Mouse (Mus musculus) embryo, embryonic 10 days (tissue): ENCODE data around the gene Gm4216.
"Not testable (repeated sequence)": the region's sequence is repeated elsewhere in the genome, so short reads cannot be mapped to it uniquely, and the experiment has no call there.

ENCODE experiments used
- DNase-seq: peaks from one replicate; pipeline ENCODE4 v3.0.0-alpha.2; 2015; ENCODE audit warnings: low spot score

Gene Gm4216

DNA sequence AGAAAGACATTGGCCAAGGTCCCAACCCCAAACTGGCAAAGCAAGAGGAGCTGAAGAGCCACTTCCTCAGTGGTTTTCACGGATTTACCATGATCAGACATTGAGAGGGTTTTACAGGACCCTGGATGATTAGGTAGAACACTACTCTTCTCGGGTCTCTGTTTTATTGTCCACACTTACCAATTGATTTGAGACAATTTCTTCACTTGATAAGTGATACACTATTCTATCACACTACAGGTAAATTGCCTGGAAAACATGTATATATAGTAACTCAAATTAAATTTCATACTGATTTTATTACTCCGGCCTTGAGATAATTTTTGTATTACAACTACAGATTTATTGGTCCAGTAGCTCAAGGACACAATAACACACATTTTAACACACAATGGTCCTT is at the start of gene Gm4216:
Gene Gm4216 (minus strand): TSS at position 101 of the 400 bp plus-strand sequence.
- not testable (repeated sequence) for DNase-seq

DNA sequence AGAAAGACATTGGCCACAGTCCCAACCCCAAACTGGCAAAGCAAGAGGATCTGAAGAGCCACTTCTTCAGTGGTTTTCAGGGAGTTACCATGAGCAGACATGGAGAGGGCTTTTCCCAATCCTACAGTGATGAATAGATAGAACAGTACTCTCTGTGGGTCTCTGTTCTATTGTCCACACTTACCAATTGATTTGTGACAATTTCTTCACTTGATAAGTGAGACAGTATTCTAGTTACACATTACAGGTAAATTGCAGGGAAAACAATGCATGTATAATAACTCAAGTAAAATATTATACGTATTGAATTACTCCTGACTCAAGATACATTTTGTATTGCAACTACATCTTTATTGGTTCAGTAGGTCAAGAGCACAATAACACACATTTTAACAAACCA is 47.6 kb upstream of the Gm4216 start, which contains the start of gene Gm8720:
Gene Gm8720 (minus strand): TSS at position 101 of the 400 bp plus-strand sequence.
- DNase-seq = not testable (repeated sequence)

DNA sequence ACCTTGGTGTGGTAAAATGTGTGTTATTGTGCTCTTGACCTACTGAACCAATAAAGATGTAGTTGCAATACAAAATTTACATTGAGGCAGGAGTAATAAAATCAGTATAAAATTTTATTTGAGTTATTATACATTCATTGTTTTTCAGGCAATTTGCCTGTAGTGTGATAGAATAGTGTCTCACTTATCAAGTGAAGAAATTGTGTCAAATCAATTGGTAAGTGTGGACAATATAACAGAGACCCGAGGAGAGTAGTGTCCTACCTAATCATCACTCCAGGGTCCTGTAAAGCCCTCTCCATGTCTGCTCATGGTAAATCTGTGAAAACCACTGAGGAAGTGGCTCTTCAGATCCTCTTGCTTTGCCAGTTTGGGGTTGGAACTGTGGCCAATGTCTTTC is 35.5 kb upstream of the Gm4216 start, which contains the start of gene Vmn1r163:
Gene Vmn1r163 (plus strand): TSS at position 301 of the 400 bp plus-strand sequence.
- DNase-seq = not testable (repeated sequence)

DNA sequence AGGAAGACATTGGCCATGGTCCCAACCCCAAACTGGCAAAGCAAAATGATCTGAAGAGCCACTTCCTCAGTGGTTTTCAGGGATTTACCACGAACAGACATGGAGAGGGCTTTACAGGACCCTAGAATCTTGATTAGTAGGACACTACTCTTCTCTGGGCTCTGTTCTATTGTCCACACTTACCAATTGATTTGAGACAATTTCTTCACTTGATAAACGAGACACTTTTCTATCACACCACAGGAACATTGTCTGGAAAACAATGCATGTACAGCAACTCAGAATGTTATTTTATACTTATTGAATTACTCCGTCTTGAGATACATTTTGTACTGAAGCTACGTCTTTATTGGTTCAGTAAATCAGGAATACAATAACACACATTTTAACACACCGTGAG is 35.1 kb downstream of the Gm4216 start, which contains the start of gene Gm4214:
Gene Gm4214 (minus strand): TSS at position 101 of the 400 bp plus-strand sequence.
- not testable (repeated sequence) for DNase-seq
